Mouse (Mus musculus) hindbrain, embryonic 15.5 days (tissue): ENCODE data around the gene Efna5. TPM values are rescaled to one million over a fixed set of nuclear protein-coding genes. Genes with fewer than 3 reads are reported as not detected.

Source experiments
- ATAC-seq: fragments of 200-750 bp; cut with Nextera tagmentation; 2 replicates; pipeline ENCODE4 v1.8.0; 2017; ENCODE audit warnings: low read depth, moderate number of reproducible peaks, moderate TSS enrichment; ENCODE audit not compliant: low FRiP score
- H3K27ac ChIP-seq: fragments of 300-500 bp; sonication (generic); replicated peaks from 2 replicates; pipeline ENCODE4 v1.5.1; 2015; ENCODE audit warnings: mild to moderate bottlenecking, inconsistent platforms
- H3K27me3 ChIP-seq: fragments of 300-500 bp; sonication (generic); 2 replicates; pipeline ENCODE4 v1.6.1; 2015; ENCODE audit warnings: control low read depth, inconsistent platforms
- H3K36me3 ChIP-seq: fragments of 300-500 bp; sonication (generic); 2 replicates; pipeline ENCODE4 v1.6.1; 2015; ENCODE audit warnings: control low read depth, inconsistent platforms
- H3K4me1 ChIP-seq: fragments of 300-500 bp; sonication (generic); replicated peaks from 2 replicates; pipeline ENCODE4 v1.6.1; 2015; ENCODE audit warnings: control low read depth, inconsistent platforms
- H3K4me2 ChIP-seq: fragments of 300-500 bp; sonication (generic); 2 replicates; pipeline ENCODE4 v1.6.1; 2015; ENCODE audit warnings: moderate library complexity, mild to moderate bottlenecking, inconsistent platforms
- H3K4me3 ChIP-seq: fragments of 300-500 bp; sonication (generic); 2 replicates; pipeline ENCODE4 v1.5.1; 2015; ENCODE audit warnings: mild to moderate bottlenecking, inconsistent platforms
- H3K9ac ChIP-seq: fragments of 300-500 bp; sonication (generic); 2 replicates; pipeline ENCODE4 v1.6.1; 2015; ENCODE audit warnings: inconsistent platforms
- H3K9me3 ChIP-seq: fragments of 300-500 bp; sonication (generic); 2 replicates; pipeline ENCODE4 v1.6.1; 2016; ENCODE audit warnings: control low read depth, inconsistent platforms
- WGBS: fragments of 180-500 bp; shearing (Covaris S2); methylation state at CpG from one replicate; pipeline ENCODE4 v1.1.7; 2015; 5-methylcytosine and 5-hydroxymethylcytosine counted together
- polyA plus RNA-seq: library from polyadenylated mRNA; unstranded; fragments of >200 nt; fragmentation: Nextera tagmentation; extraction: Ambion mirVana; gene quantifications from 2 replicates; pipeline ENCODE4 v1.2.1, GENCODE M21; 2015

The Efna5 gene
- polyA plus RNA-seq, 1 experiment from 2014 or later = 38.5 TPM

DNA sequence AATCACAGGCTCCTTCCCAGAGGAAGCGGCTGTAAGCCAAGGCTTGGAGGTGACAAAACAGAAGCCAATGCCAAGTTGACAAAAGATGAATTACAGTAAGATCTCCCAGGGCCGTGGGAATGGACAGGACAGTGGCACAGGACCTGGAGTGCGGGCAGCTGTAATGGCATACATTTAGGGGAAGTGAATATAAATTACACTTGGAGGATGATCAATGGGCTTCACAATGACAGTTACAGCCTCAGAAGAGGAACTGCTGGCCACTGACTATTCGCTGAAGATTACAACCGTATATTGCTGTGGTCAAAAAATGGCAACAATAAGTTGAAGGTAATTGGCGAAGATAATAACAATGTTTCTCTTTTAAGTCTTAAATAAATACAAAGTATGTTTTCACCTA, 67.7 kb downstream of the Efna5 start:
- no peaks in the 10 kb centered on the region for H3K9me3 ChIP-seq
- 82% methylated on average over 6 of the region's 6 CpGs for WGBS
- no peak overlapping the region for H3K4me2 ChIP-seq
- no peak for ATAC-seq
- no peak overlapping the region for H3K9ac ChIP-seq
- H3K36me3 ChIP-seq = no peaks in the 10 kb centered on the region
- no peaks in the 10 kb centered on the region for H3K27me3 ChIP-seq
- H3K27ac ChIP-seq = no peak overlapping the region
- H3K4me1 ChIP-seq = no peaks in the 10 kb centered on the region
- H3K4me3 ChIP-seq = no peak overlapping the region

GRCm38 (mm10) chr17:62807891-62808290, 73.2 kb downstream of the Efna5 start:
- Histone ChIP-seq H3K27ac (no peak overlapping the region), H3K4me2 (no peak overlapping the region), H3K27me3 (no peaks in the 10 kb centered on the region), H3K9me3 (no peaks in the 10 kb centered on the region), H3K4me3 (no peak overlapping the region), H3K9ac (no peak overlapping the region), H3K36me3 (no peaks in the 10 kb centered on the region), H3K4me1 (no peaks in the 10 kb centered on the region)
- ATAC-seq = no peak
- WGBS = 87% methylated on average over 4 of the region's 4 CpGs

GRCm38 (mm10) chr17:62806646-62807045, 74.5 kb downstream of the Efna5 start:
- Histone ChIP-seq H3K9ac (no peak overlapping the region), H3K4me3 (no peak overlapping the region), H3K4me2 (no peak overlapping the region), H3K36me3 (no peaks in the 10 kb centered on the region), H3K27ac (no peak overlapping the region), H3K4me1 (no peaks in the 10 kb centered on the region), H3K27me3 (no peaks in the 10 kb centered on the region), H3K9me3 (no peaks in the 10 kb centered on the region)
- WGBS = 81% methylated on average over 6 of the region's 6 CpGs
- no peak for ATAC-seq

DNA sequence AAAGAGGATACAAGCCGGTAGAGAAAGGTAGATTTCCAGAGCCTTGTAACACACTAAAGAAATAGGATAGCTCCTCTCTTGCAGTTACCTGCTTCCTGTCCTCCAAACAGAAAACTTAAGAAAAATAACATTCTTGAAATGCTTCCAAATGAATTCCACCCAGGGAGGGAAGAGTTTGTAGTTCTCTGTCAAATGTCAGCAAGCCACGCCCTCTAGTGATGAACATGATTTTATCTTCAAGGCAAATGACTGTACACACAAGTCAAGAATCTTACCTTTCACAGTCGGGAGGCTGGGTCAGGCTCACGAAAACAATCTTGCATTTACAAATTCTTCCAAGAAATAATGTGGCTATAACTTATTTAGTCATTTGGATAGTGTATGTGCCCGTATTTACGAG, 78.4 kb downstream of the Efna5 start:
- Histone ChIP-seq H3K4me1 (no peaks in the 10 kb centered on the region), H3K4me3 (no peak overlapping the region), H3K9me3 (no peaks in the 10 kb centered on the region), H3K36me3 (no peaks in the 10 kb centered on the region), H3K4me2 (no peak overlapping the region), H3K27me3 (no peaks in the 10 kb centered on the region), H3K9ac (no peak overlapping the region), H3K27ac (no peak overlapping the region)
- no peak for ATAC-seq
- WGBS = 92% methylated on average over 6 of the region's 6 CpGs

GRCm38 (mm10) chr17:62797272-62797671, 83.8 kb downstream of the Efna5 start:
- WGBS = 96% methylated on average over 3 of the region's 3 CpGs

GRCm38 (mm10) chr17:62789291-62790290, 91.5 kb downstream of the Efna5 start:
- WGBS = 28% methylated on average over 15 of the region's 15 CpGs
- Histone ChIP-seq H3K27ac (no peak overlapping the region), H3K4me1 (peaks cover 17% of the 10 kb centered on the region), H3K27me3 (no peaks in the 10 kb centered on the region), H3K36me3 (no peaks in the 10 kb centered on the region), H3K9me3 (no peaks in the 10 kb centered on the region), H3K4me2 (no peak overlapping the region; the same call in 1 of the 2 replicates), H3K4me3 (no peak overlapping the region), H3K9ac (no peak overlapping the region)
- ATAC-seq = no peak

More at GRCm38 (mm10) chr17:62797272-62797671, 83.8 kb downstream of the Efna5 start:
- H3K9ac ChIP-seq = no peak overlapping the region
- no peak overlapping the region for H3K4me2 ChIP-seq
- no peak for ATAC-seq
- H3K27ac ChIP-seq = no peak overlapping the region
- no peak overlapping the region for H3K4me3 ChIP-seq
- H3K9me3 ChIP-seq = no peaks in the 10 kb centered on the region
- H3K27me3 ChIP-seq = no peaks in the 10 kb centered on the region
- no peaks in the 10 kb centered on the region for H3K36me3 ChIP-seq
- H3K4me1 ChIP-seq = no peaks in the 10 kb centered on the region

- H3K9ac ChIP-seq = no peak overlapping the region
- peak overlapping the region; percentile 14; the same call in 1 of the 2 replicates for H3K4me2 ChIP-seq
- H3K4me1 ChIP-seq = peaks cover 24% of the 10 kb centered on the region
- no peaks in the 10 kb centered on the region for H3K36me3 ChIP-seq
- H3K9me3 ChIP-seq = no peaks in the 10 kb centered on the region
- 50% methylated on average over 6 of the region's 6 CpGs for WGBS
- no peak overlapping the region for H3K4me3 ChIP-seq
- no peaks in the 10 kb centered on the region for H3K27me3 ChIP-seq
- H3K27ac ChIP-seq = no peak overlapping the region
- ATAC-seq = no peak
Observed at GRCm38 (mm10) chr17:62788783-62789182, 92.3 kb downstream of the Efna5 start.

DNA sequence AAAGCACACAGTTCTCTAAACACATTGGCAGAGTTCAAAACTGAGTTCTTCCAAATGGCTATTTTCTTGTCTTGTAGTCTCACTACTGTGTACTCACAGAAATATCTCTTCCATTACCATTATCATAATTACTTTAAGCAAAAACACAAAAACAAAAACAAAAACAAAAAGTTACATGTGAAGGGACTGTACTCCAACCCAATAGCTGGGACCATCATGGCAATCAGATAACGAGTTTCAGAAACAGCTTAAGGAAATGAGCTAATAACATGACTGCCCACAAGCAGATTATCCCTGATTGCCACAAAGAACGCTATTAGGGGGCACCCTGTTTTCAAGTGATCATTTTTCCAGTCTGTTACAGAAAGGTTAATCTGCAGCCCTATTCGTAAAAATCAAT, 93.3 kb downstream of the Efna5 start:
- Histone ChIP-seq H3K9me3 (no peaks in the 10 kb centered on the region), H3K4me3 (no peak overlapping the region), H3K27me3 (no peaks in the 10 kb centered on the region), H3K4me1 (peaks cover 24% of the 10 kb centered on the region), H3K36me3 (no peaks in the 10 kb centered on the region), H3K9ac (no peak overlapping the region), H3K27ac (no peak overlapping the region), H3K4me2 (no peak overlapping the region)
- no peak for ATAC-seq
- WGBS = 46% methylated on average over 3 of the region's 3 CpGs

DNA sequence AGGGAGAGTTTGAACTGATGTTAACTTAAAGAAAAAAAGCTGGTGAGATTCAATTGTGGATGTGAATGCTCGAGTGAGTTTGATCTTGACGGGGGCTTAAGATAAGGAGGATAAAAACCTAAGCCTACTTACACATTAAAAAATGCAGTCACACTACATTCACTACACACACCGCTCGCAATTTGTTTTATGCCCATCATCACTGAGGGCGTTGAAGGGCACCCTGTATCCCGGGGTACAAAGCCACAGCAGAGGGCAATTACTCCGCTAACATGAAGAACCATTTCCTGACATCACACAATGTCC, 94.6 kb downstream of the Efna5 start:
- Histone ChIP-seq H3K4me2 (no peak overlapping the region), H3K9me3 (no peaks in the 10 kb centered on the region), H3K36me3 (no peaks in the 10 kb centered on the region), H3K27me3 (no peaks in the 10 kb centered on the region), H3K4me3 (no peak overlapping the region), H3K27ac (no peak overlapping the region), H3K9ac (no peak overlapping the region), H3K4me1 (peaks cover 24% of the 10 kb centered on the region)
- ATAC-seq = no peak
- 50% methylated on average over 7 of the region's 7 CpGs for WGBS

GRCm38 (mm10) chr17:62785781-62786601, 95.1 kb downstream of the Efna5 start:
- no peak for ATAC-seq
- WGBS = 61% methylated on average over 4 of the region's 4 CpGs
- Histone ChIP-seq H3K9me3 (no peaks in the 10 kb centered on the region), H3K27ac (no peak overlapping the region), H3K9ac (no peak overlapping the region), H3K36me3 (no peaks in the 10 kb centered on the region), H3K4me2 (no peak overlapping the region), H3K4me3 (no peak overlapping the region), H3K27me3 (no peaks in the 10 kb centered on the region), H3K4me1 (peaks cover 24% of the 10 kb centered on the region)

DNA sequence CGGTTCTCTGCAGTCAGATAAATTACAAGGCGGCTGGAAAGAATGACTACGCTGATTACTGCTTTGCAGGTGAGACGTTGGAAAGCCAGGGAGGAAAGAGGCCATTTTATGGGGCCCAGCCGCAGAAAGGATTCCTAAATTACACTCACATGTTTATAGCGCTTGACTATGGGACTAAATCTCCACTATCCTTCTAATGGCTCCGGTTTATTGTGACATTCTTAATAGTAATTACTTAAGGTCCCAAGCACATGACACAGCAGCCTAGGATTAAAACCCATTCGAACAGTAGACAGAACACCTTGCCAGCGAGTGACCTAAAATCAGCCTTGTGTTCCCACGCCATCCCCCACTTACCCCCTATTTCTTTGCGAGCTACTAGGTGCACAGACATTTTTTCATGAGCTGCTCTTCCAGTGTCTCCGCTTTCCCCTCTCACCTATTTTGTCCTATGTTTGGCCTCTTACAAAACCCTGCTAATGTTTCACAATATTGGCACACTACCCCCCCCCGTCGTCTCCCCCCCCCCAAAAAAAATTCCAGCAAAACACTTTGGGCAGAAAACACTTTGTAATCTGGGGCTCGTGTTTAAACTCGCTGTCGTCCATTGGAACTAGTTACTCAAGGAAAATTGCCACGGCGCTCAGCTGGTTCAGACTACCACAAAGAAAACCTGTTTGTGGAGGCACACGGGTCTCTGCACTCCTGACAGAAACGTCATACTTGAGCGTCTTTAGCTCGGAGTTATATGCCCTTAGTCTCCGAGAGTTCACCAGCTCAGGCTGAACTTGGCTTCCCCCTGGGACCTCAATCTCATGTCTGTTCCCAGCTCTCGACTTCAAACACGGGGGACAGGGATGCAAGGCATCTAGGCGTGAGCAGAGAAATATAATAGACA, 96.6 kb downstream of the Efna5 start:
- H3K4me3 ChIP-seq = peak overlapping the region; percentile 22
- H3K4me2 ChIP-seq = peak overlapping the region; percentile 44
- no peak overlapping the region for H3K27ac ChIP-seq
- H3K36me3 ChIP-seq = no peaks in the 10 kb centered on the region
- WGBS = 28% methylated on average over 27 of the region's 27 CpGs
- ATAC-seq = peak; percentile 40; the same call in 1 of the 2 replicates
- H3K9me3 ChIP-seq = no peaks in the 10 kb centered on the region
- H3K27me3 ChIP-seq = no peaks in the 10 kb centered on the region
- peaks cover 19% of the 10 kb centered on the region for H3K4me1 ChIP-seq
- no peak overlapping the region for H3K9ac ChIP-seq
